Mouse (Mus musculus) kidney, embryonic 14.5 days (tissue): ENCODE data around the gene Mrtfb. TPM values are rescaled to one million over a fixed set of nuclear protein-coding genes. Genes with fewer than 3 reads are reported as not detected.

Experiments used
- ATAC-seq: fragments of 200-750 bp; cut with Nextera tagmentation; 2 replicates; pipeline ENCODE4 v1.8.0; 2017; ENCODE audit warnings: moderate number of reproducible peaks, mild to moderate bottlenecking, moderate TSS enrichment, moderate library complexity; ENCODE audit not compliant: low FRiP score, low TSS enrichment
- H3K27ac ChIP-seq: fragments of 300-500 bp; sonication (generic); 2 replicates; pipeline ENCODE4 v1.5.1; 2014; ENCODE audit warnings: low read depth, mild to moderate bottlenecking, low read length, moderate library complexity, mixed read lengths
- H3K27me3 ChIP-seq: fragments of 300-500 bp; sonication (generic); 2 replicates; pipeline ENCODE4 v1.6.1; 2014; ENCODE audit warnings: mild to moderate bottlenecking, low read length; ENCODE audit not compliant: control insufficient read depth, insufficient read depth
- H3K36me3 ChIP-seq: fragments of 300-500 bp; sonication (generic); 2 replicates; pipeline ENCODE4 v1.6.1; 2014; ENCODE audit warnings: low read length, mixed read lengths; ENCODE audit not compliant: control insufficient read depth, insufficient read depth
- H3K4me1 ChIP-seq: fragments of 300-500 bp; sonication (generic); 2 replicates; pipeline ENCODE4 v1.6.1; 2014; ENCODE audit warnings: low read length, mixed read lengths; ENCODE audit not compliant: control insufficient read depth, insufficient read depth
- H3K4me2 ChIP-seq: fragments of 300-500 bp; sonication (generic); replicated peaks from 2 replicates; pipeline ENCODE4 v1.6.1; 2014; ENCODE audit warnings: low read depth, mild to moderate bottlenecking, low read length
- H3K4me3 ChIP-seq: fragments of 300-500 bp; sonication (generic); 2 replicates; pipeline ENCODE4 v1.5.1; 2014; ENCODE audit warnings: mild to moderate bottlenecking, low read length
- H3K9ac ChIP-seq: fragments of 300-500 bp; sonication (generic); 2 replicates; pipeline ENCODE4 v1.6.1; 2014; ENCODE audit warnings: low read depth, mild to moderate bottlenecking, low read length, moderate library complexity
- H3K9me3 ChIP-seq: fragments of 300-500 bp; sonication (generic); 2 replicates; pipeline ENCODE4 v1.6.1; 2016; ENCODE audit warnings: low read length; ENCODE audit not compliant: control insufficient read depth
- WGBS: fragments of 180-500 bp; shearing (Covaris S2); extraction: QIAGEN DNeasy Blood & Tissue Kit; methylation state at CpG from one replicate; pipeline ENCODE4 v1.1.7; 2014; 5-methylcytosine and 5-hydroxymethylcytosine counted together
- polyA plus RNA-seq: library from polyadenylated mRNA; unstranded; fragments of >200 nt; fragmentation: Nextera tagmentation; extraction: Ambion mirVana; gene quantifications from 2 replicates; pipeline ENCODE4 v1.2.1, GENCODE M21; 2014

The Mrtfb gene
- polyA plus RNA-seq, 1 experiment from 2014 or later, result 30.1 TPM

- Histone ChIP-seq H3K27ac (no peak overlapping the region), H3K4me1 (no peaks in the 10 kb centered on the region), H3K4me2 (no peak overlapping the region), H3K27me3 (no peaks in the 10 kb centered on the region), H3K4me3 (no peak overlapping the region), H3K9me3 (no peaks in the 10 kb centered on the region), H3K36me3 (peaks cover 37% of the 10 kb centered on the region), H3K9ac (no peak overlapping the region)
- 90% methylated on average over 7 of the region's 7 CpGs for WGBS
- no peak for ATAC-seq
These were observed 158.3 kb downstream of the Mrtfb start for GRCm38 (mm10) chr16:13414566-13414965.

GRCm38 (mm10) chr16:13414972-13415371 lies 158.7 kb downstream of the Mrtfb start:
- no peaks in the 10 kb centered on the region for H3K4me1 ChIP-seq
- H3K9ac ChIP-seq, result no peak overlapping the region
- H3K4me3 ChIP-seq, result no peak overlapping the region
- peaks cover 33% of the 10 kb centered on the region for H3K36me3 ChIP-seq
- H3K27me3 ChIP-seq, result no peaks in the 10 kb centered on the region
- no peak overlapping the region for H3K4me2 ChIP-seq
- no peak overlapping the region for H3K27ac ChIP-seq
- WGBS, result 94% methylated on average over 4 of the region's 4 CpGs
- no peak for ATAC-seq
- no peaks in the 10 kb centered on the region for H3K9me3 ChIP-seq

GRCm38 (mm10) chr16:13415465-13415864 lies 159.2 kb downstream of the Mrtfb start:
- H3K27me3 ChIP-seq, result no peaks in the 10 kb centered on the region
- H3K4me3 ChIP-seq, result no peak overlapping the region
- H3K4me2 ChIP-seq, result no peak overlapping the region
- H3K27ac ChIP-seq, result no peak overlapping the region
- no peak; the same call in 1 of the 2 replicates for ATAC-seq
- WGBS, result 95% methylated on average over 6 of the region's 6 CpGs
- H3K4me1 ChIP-seq, result no peaks in the 10 kb centered on the region
- H3K9ac ChIP-seq, result no peak overlapping the region
- peaks cover 29% of the 10 kb centered on the region for H3K36me3 ChIP-seq
- H3K9me3 ChIP-seq, result no peaks in the 10 kb centered on the region

GRCm38 (mm10) chr16:13416465-13416864 lies 160.2 kb downstream of the Mrtfb start:
- no peak overlapping the region for H3K9ac ChIP-seq
- no peak for ATAC-seq
- H3K4me1 ChIP-seq, result no peaks in the 10 kb centered on the region
- 80% methylated on average over 10 of the region's 10 CpGs for WGBS
- no peak overlapping the region for H3K4me3 ChIP-seq
- H3K4me2 ChIP-seq, result no peak overlapping the region
- peaks cover 19% of the 10 kb centered on the region for H3K36me3 ChIP-seq
- H3K27ac ChIP-seq, result no peak overlapping the region
- H3K9me3 ChIP-seq, result no peaks in the 10 kb centered on the region
- no peaks in the 10 kb centered on the region for H3K27me3 ChIP-seq

- Histone ChIP-seq H3K4me2 (no peak overlapping the region), H3K9me3 (no peaks in the 10 kb centered on the region), H3K27ac (no peak overlapping the region), H3K36me3 (peaks cover 5% of the 10 kb centered on the region; the same call in 1 of the 2 replicates), H3K27me3 (no peaks in the 10 kb centered on the region), H3K4me1 (no peaks in the 10 kb centered on the region), H3K9ac (no peak overlapping the region), H3K4me3 (no peak overlapping the region)
- ATAC-seq, result no peak
- WGBS, result 81% methylated on average over 5 of the region's 5 CpGs
These were observed 161.6 kb downstream of the Mrtfb start for GRCm38 (mm10) chr16:13417904-13418303.

- Histone ChIP-seq H3K4me3 (no peak overlapping the region), H3K27me3 (no peaks in the 10 kb centered on the region), H3K4me2 (no peak overlapping the region), H3K9ac (no peak overlapping the region), H3K27ac (no peak overlapping the region), H3K36me3 (0 out of 2 replicates have a peak, but pooled peaks cover 1% of the 10 kb centered on the region), H3K4me1 (no peaks in the 10 kb centered on the region), H3K9me3 (no peaks in the 10 kb centered on the region)
- no peak for ATAC-seq
- WGBS, result 81% methylated on average over 2 of the region's 2 CpGs
These were observed 163.5 kb downstream of the Mrtfb start for GRCm38 (mm10) chr16:13419752-13420151.

- Histone ChIP-seq H3K27ac (no peak overlapping the region), H3K4me2 (no peak overlapping the region), H3K27me3 (no peaks in the 10 kb centered on the region), H3K9me3 (no peaks in the 10 kb centered on the region), H3K9ac (no peak overlapping the region), H3K4me1 (no peaks in the 10 kb centered on the region), H3K4me3 (no peak overlapping the region), H3K36me3 (no peaks in the 10 kb centered on the region)
- WGBS, result 98% methylated on average over 3 of the region's 3 CpGs
- no peak for ATAC-seq
These were observed 166.2 kb downstream of the Mrtfb start for GRCm38 (mm10) chr16:13422522-13422921.

- no peak for ATAC-seq
- H3K27me3 ChIP-seq, result no peaks in the 10 kb centered on the region
- H3K4me2 ChIP-seq, result no peak overlapping the region
- H3K4me3 ChIP-seq, result no peak overlapping the region
- H3K9ac ChIP-seq, result no peak overlapping the region
- H3K27ac ChIP-seq, result no peak overlapping the region
- 92% methylated on average over 8 of the region's 8 CpGs for WGBS
- H3K9me3 ChIP-seq, result no peaks in the 10 kb centered on the region
- H3K36me3 ChIP-seq, result no peaks in the 10 kb centered on the region
- H3K4me1 ChIP-seq, result no peaks in the 10 kb centered on the region
These were observed 167.5 kb downstream of the Mrtfb start for GRCm38 (mm10) chr16:13423587-13424355.

- Histone ChIP-seq H3K36me3 (no peaks in the 10 kb centered on the region), H3K4me3 (no peak overlapping the region), H3K27me3 (no peaks in the 10 kb centered on the region), H3K4me1 (no peaks in the 10 kb centered on the region), H3K27ac (no peak overlapping the region), H3K9ac (no peak overlapping the region), H3K9me3 (no peaks in the 10 kb centered on the region), H3K4me2 (no peak overlapping the region)
- 83% methylated on average over 6 of the region's 6 CpGs for WGBS
- ATAC-seq, result no peak
These were observed 169.5 kb downstream of the Mrtfb start for GRCm38 (mm10) chr16:13425804-13426203.
